Mouse (Mus musculus) testis, adult 2 months (tissue): ENCODE measurements at regions not wholly inside any gene's neighbourhood (a gene's known extent, or its start where the extent isn't known, plus 50 kb on each side); places are given as distances from the start of the nearest gene placed in this dataset.

Experiments used
- H3K27ac ChIP-seq: fragments of 200-500 bp; 2 replicates; pipeline ENCODE4 v1.5.1; 2012; ENCODE audit warnings: low read depth, low read length; ENCODE audit not compliant: control insufficient read depth, insufficient read depth
- H3K27me3 ChIP-seq: fragments of 200-500 bp; 2 replicates; pipeline ENCODE4 v1.6.1; 2012; ENCODE audit warnings: mild to moderate bottlenecking, low read length, moderate library complexity; ENCODE audit not compliant: control insufficient read depth, insufficient read depth
- H3K36me3 ChIP-seq: fragments of 200-500 bp; 2 replicates; pipeline ENCODE4 v1.6.1; 2012; ENCODE audit warnings: mild to moderate bottlenecking, low read length; ENCODE audit not compliant: control insufficient read depth, insufficient read depth
- H3K4me1 ChIP-seq: fragments of 200-500 bp; 2 replicates; pipeline ENCODE4 v1.6.1; 2012; ENCODE audit warnings: low read length; ENCODE audit not compliant: control insufficient read depth, insufficient read depth
- H3K4me3 ChIP-seq: fragments of 200-500 bp; 2 replicates; pipeline ENCODE4 v1.5.1; 2012; ENCODE audit warnings: low read depth, mild to moderate bottlenecking, low read length, moderate library complexity, mixed read lengths; ENCODE audit not compliant: control insufficient read depth
- CTCF ChIP-seq: fragments of 200-500 bp; IDR thresholded peaks from 2 replicates; pipeline ENCODE4 v1.5.1; 2012; ENCODE audit warnings: low read depth, mild to moderate bottlenecking, inconsistent platforms, low read length, moderate library complexity; ENCODE audit not compliant: control insufficient read depth, insufficient read depth, insufficient replicate concordance
- POLR2A ChIP-seq: fragments of 200-500 bp; IDR thresholded peaks from 2 replicates; pipeline ENCODE4 v1.6.1; 2012; ENCODE audit warnings: low read depth, mild to moderate bottlenecking, inconsistent platforms, low read length, moderate library complexity; ENCODE audit not compliant: control insufficient read depth

GRCm38 (mm10) chr5:35189113-35189797, 83.7 kb upstream of the Lrpap1 start:
- Histone ChIP-seq H3K4me3 (no peak overlapping the region), H3K27me3 (no peaks in the 10 kb centered on the region), H3K4me1 (no peaks in the 10 kb centered on the region), H3K27ac (no peak overlapping the region), H3K36me3 (no peaks in the 10 kb centered on the region)
- no peak for TF ChIP-seq CTCF

GRCm38 (mm10) chr5:35185826-35186225, 80.3 kb upstream of the Lrpap1 start:
- Histone ChIP-seq H3K27me3 (no peaks in the 10 kb centered on the region), H3K36me3 (no peaks in the 10 kb centered on the region), H3K27ac (no peak overlapping the region), H3K4me1 (no peaks in the 10 kb centered on the region), H3K4me3 (no peak overlapping the region)
- no peak for TF ChIP-seq CTCF
- no peak for TF ChIP-seq POLR2A

- TF ChIP-seq CTCF (no peak), POLR2A (no peak)
- Histone ChIP-seq H3K4me1 (no peaks in the 10 kb centered on the region), H3K27me3 (no peaks in the 10 kb centered on the region), H3K27ac (no peak overlapping the region), H3K36me3 (no peaks in the 10 kb centered on the region), H3K4me3 (no peak overlapping the region)
Measured at GRCm38 (mm10) chr5:35185289-35185688, 79.7 kb upstream of the Lrpap1 start.

GRCm38 (mm10) chr5:35183418-35183817, 77.9 kb upstream of the Lrpap1 start:
- no peaks in the 10 kb centered on the region for H3K36me3 ChIP-seq
- no peak overlapping the region for H3K4me3 ChIP-seq
- H3K27me3 ChIP-seq, result no peaks in the 10 kb centered on the region
- no peak overlapping the region for H3K27ac ChIP-seq
- H3K4me1 ChIP-seq, result no peaks in the 10 kb centered on the region
- TF ChIP-seq CTCF, result no peak
- TF ChIP-seq POLR2A, result no peak

GRCm38 (mm10) chr5:35177332-35177731, 71.8 kb upstream of the Lrpap1 start:
- H3K27ac ChIP-seq, result no peak overlapping the region
- no peaks in the 10 kb centered on the region for H3K4me1 ChIP-seq
- no peaks in the 10 kb centered on the region for H3K36me3 ChIP-seq
- TF ChIP-seq POLR2A (no peak), CTCF (peak; percentile 22; the same call in 1 of the 2 replicates)
- no peak overlapping the region for H3K4me3 ChIP-seq
- no peaks in the 10 kb centered on the region for H3K27me3 ChIP-seq

GRCm38 (mm10) chr5:35176112-35176848, 70.7 kb upstream of the Lrpap1 start:
- H3K27ac ChIP-seq, result no peak overlapping the region
- no peak overlapping the region for H3K4me3 ChIP-seq
- TF ChIP-seq CTCF (no peak), POLR2A (no peak)
- no peaks in the 10 kb centered on the region for H3K27me3 ChIP-seq
- no peaks in the 10 kb centered on the region for H3K36me3 ChIP-seq
- no peaks in the 10 kb centered on the region for H3K4me1 ChIP-seq

GRCm38 (mm10) chr5:35174318-35174717, 68.8 kb upstream of the Lrpap1 start:
- Histone ChIP-seq H3K36me3 (no peaks in the 10 kb centered on the region), H3K4me1 (no peaks in the 10 kb centered on the region), H3K27ac (no peak overlapping the region), H3K4me3 (no peak overlapping the region), H3K27me3 (no peaks in the 10 kb centered on the region)
- TF ChIP-seq POLR2A (no peak), CTCF (no peak)

- no peaks in the 10 kb centered on the region for H3K4me1 ChIP-seq
Measured at GRCm38 (mm10) chr5:35171336-35171735, 65.8 kb upstream of the Lrpap1 start.

More at GRCm38 (mm10) chr5:35171336-35171735, 65.8 kb upstream of the Lrpap1 start:
- H3K36me3 ChIP-seq, result no peaks in the 10 kb centered on the region
- no peak for TF ChIP-seq CTCF
- no peak for TF ChIP-seq POLR2A
- H3K4me3 ChIP-seq, result no peak overlapping the region
- no peak overlapping the region for H3K27ac ChIP-seq
- no peaks in the 10 kb centered on the region for H3K27me3 ChIP-seq
